Mouse (Mus musculus) heart, adult 10 weeks (tissue): ENCODE measurements around the gene Dlat. TPM values are rescaled to one million over a fixed set of nuclear protein-coding genes. Genes with fewer than 3 reads are reported as not detected.

Experiments used
- polyA plus RNA-seq: library from polyadenylated mRNA; stranded (reverse); fragments of 350-450 nt; fragmentation: Illumina TruSeq; extraction: RNeasy Lipid Tissue Mini Kit (QIAGEN cat#74804); gene quantifications from one replicate; pipeline ENCODE4 v1.2.3, GENCODE M21; 2014; ENCODE audit warnings: low read depth, low replicate concordance

Gene Dlat
- 316 TPM for polyA plus RNA-seq

DNA sequence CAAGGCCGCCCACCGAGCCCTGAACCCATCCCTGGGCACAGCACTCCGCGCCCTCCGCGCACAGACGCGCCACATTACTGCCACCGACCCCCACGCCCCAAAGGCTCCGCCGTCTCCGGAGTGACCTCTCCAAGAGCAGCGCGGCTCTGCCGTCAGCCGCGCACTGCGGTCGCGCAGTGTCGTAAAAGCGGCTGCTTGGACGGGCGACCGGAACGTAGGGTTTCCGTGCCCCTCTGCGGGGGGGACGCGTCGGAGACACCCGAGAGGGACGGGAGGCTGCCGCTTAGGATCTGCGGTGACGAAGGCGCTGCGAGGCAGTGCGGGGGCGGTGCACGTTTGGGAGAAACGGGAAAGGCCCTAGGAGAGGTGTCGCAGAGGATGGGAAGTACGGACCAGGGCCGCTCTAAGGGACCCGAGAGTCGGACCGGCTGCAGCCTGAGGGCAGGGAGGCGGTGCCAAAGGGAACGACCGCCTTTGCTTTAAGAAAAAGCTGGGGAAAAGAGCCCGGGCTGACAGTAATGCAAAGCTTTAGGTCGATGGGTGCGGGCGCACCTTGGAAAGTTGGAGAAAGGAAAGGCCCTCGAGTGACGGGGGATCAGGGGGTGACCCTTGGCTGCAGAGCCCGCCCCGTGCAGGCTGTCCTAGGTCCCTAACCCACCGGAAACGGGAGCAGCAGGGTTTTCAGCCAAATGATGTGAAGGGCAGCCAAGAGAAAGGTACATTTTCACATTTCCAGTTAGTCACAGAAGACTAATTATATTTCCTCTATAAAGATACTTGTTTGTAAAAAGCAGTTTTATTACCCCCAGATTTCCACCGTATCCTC lies at the start of gene Dlat:
Gene Dlat (minus strand): TSS at position 389 of the 826 bp plus-strand sequence.

DNA sequence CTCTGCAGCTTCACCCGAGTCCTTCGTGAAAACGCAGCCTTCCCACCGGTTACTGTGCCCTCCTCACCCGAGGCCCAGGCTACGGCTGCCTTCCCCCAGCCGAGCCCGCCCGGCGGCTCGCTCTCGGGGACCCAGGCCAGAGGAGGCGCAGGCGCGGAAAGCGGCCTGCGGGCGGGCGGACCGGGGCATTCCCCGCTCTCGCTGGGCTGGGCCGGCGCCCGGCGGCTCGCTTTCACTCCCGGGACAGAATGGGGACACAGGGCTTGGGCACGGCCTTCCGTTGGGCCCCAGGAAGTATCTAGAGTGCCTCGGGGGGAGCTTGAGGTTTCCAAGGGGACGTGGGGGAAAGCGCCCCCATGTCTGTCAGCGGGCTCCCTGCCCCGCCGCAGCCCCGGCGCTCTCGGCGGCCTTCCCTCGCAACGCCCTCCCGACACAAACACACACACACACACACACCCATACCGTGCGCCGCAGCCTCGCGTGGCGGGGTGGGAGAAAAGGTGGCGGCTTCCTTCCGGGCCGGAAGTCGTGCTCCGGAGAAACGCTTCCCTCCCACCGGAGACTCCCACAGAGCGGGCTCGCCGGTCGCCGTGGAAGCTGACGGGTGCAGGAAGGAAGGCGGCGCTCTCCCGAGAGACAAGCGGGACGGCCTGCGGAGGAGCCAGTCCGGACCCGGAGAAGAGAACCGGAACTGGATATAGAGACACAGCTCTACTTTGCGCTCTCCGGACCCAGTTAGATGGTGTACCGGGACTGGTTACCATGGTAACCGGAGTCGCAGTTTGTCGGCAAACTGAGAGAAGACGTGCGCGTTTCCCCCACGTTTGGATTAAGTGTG lies 42.6 kb downstream of the Dlat start, which contains the start of the genes Pih1d2 and Nkapd1:
Gene Pih1d2 (plus strand): TSS at position 556 of the 838 bp plus-strand sequence.
Gene Nkapd1 (minus strand): TSS at position 699 of the 838 bp plus-strand sequence.

DNA sequence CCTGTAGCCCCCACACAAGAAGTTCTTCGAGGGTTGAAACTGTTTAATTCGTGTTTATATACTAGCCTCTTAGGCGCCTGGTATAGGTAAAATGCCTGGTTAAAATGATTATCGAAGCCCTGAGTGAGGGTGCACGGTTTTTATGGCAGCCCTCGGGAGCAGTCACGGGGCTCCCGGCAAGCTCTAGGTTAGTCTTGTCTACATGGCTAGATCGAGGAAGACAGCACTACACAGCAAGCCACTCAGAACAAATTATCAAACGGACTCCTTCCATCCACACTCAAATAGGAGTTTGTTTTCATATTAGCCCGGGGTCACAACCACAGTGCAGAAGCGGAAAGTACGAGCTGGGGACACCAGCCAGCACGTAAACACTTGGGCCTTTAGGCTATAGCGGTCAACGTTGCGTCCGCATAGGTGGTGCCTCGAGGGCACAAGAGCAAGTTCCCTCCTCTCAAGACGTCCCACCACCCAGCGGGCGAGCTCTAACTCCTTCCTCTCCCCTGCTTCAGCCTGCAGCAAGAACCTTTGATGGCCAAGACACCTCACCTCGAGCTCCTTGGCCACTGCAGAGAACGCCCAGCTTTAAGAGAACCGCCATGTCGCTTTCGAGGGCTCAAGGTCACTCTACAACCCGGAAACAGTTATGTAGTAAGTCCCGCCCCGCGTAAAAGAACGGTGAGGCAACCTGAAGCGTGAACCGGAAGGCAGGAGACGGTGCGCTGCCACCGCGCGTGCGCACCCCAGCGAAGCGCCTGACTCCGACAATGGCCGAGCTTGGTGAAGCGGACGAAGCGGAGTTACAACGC lies 56.2 kb downstream of the Dlat start, which contains the start of the genes Sdhd and Timm8b:
Gene Sdhd (minus strand): TSS at position 624 of the 809 bp plus-strand sequence.
Gene Timm8b (plus strand): TSS at position 722 of the 809 bp plus-strand sequence.

Other genes starting within 250 kb of the Dlat start
- 0.97 TPM for gene Plet1, start 165.3 kb downstream of the Dlat start, polyA plus RNA-seq
- gene Pts, start 131.1 kb downstream of the Dlat start, polyA plus RNA-seq, result 83.2 TPM
- gene Il18, start 105.0 kb downstream of the Dlat start, polyA plus RNA-seq, result 2.7 TPM
- gene Bco2, start 104.6 kb downstream of the Dlat start, polyA plus RNA-seq, result 0.29 TPM
- not detected for gene Tex12, start 98.5 kb downstream of the Dlat start, polyA plus RNA-seq
- 841 TPM for gene Sdhd, start 56.0 kb downstream of the Dlat start, polyA plus RNA-seq
- gene Timm8b, start 55.9 kb downstream of the Dlat start, polyA plus RNA-seq, result 365 TPM
- gene Pih1d2, start 42.5 kb downstream of the Dlat start, polyA plus RNA-seq, result 2.1 TPM
- gene Nkapd1, start 42.3 kb downstream of the Dlat start, polyA plus RNA-seq, result 10.0 TPM
- gene Dixdc1, start 79.7 kb upstream of the Dlat start, polyA plus RNA-seq, result 4.7 TPM
- 11.4 TPM for gene 2310030G06Rik, start 86.8 kb upstream of the Dlat start, polyA plus RNA-seq
- gene Cryab, start 91.5 kb upstream of the Dlat start, polyA plus RNA-seq, result 3,470 TPM
- 187 TPM for gene Hspb2, start 92.6 kb upstream of the Dlat start, polyA plus RNA-seq
- gene Fdxacb1, start 108.5 kb upstream of the Dlat start, polyA plus RNA-seq, result 4.2 TPM
- 9.2 TPM for gene Alg9, start 115.2 kb upstream of the Dlat start, polyA plus RNA-seq
- gene 1110032A03Rik, start 115.7 kb upstream of the Dlat start, polyA plus RNA-seq, result 26.6 TPM
- gene Ppp2r1b, start 185.5 kb upstream of the Dlat start, polyA plus RNA-seq, result 6.4 TPM